Mouse (Mus musculus) kidney, adult 2 months (tissue): Measurements from ENCODE around the gene Fam107a. TPM values are rescaled to one million over a fixed set of nuclear protein-coding genes. Genes with fewer than 3 reads are reported as not detected.
A peak's percentile ranks its signal among the peaks of the same experiment; 100 is the strongest.
"Not testable (repeated sequence)": the region's sequence is repeated elsewhere in the genome, so short reads cannot be mapped to it uniquely, and the experiment has no call there.

Source experiments
- DNase-seq: peaks from one replicate; pipeline ENCODE4 v3.0.0; 2021
- H3K27ac ChIP-seq: fragments of 200-500 bp; 2 replicates; pipeline ENCODE4 v1.5.1; 2012; ENCODE audit warnings: low read depth, low read length, control low read depth, inconsistent platforms; ENCODE audit not compliant: insufficient read depth
- H3K27me3 ChIP-seq: fragments of 200-500 bp; replicated peaks from 2 replicates; pipeline ENCODE4 v1.6.1; 2012; ENCODE audit warnings: mild to moderate bottlenecking, moderate library complexity, low read length, inconsistent platforms; ENCODE audit not compliant: control insufficient read depth, insufficient read depth
- H3K36me3 ChIP-seq: fragments of 200-500 bp; 2 replicates; pipeline ENCODE4 v1.6.1; 2012; ENCODE audit warnings: mild to moderate bottlenecking, moderate library complexity, low read length, inconsistent platforms; ENCODE audit not compliant: control insufficient read depth, insufficient read depth
- H3K4me1 ChIP-seq: fragments of 200-500 bp; 2 replicates; pipeline ENCODE4 v1.6.1; 2011; ENCODE audit warnings: low read length; ENCODE audit not compliant: control insufficient read depth, insufficient read depth
- H3K4me3 ChIP-seq: fragments of 200-500 bp; 2 replicates; pipeline ENCODE4 v1.5.1; 2011; ENCODE audit warnings: mild to moderate bottlenecking, low read depth, low read length, control low read depth; ENCODE audit not compliant: insufficient read depth
- CTCF ChIP-seq: fragments of 200-500 bp; conservative IDR thresholded peaks from 2 replicates; pipeline ENCODE4 v1.5.1; 2011; ENCODE audit warnings: low read depth, mild to moderate bottlenecking, control low read depth, low read length, moderate library complexity, mixed read lengths; ENCODE audit not compliant: insufficient read depth, insufficient read length
- POLR2A ChIP-seq: fragments of 200-500 bp; IDR thresholded peaks from one replicate; pipeline ENCODE4 v1.6.1; 2011; ENCODE audit warnings: low read depth, low read length, control low read depth
- WGBS: fragments of 180-500 bp; shearing (Covaris S2); methylation state at CpG from one replicate; pipeline ENCODE4 v1.1.7; 2018; 5-methylcytosine and 5-hydroxymethylcytosine counted together
- polyA plus RNA-seq: library from polyadenylated mRNA; depleted of rRNA; stranded (reverse); fragments of >200 nt; gene quantifications from 2 replicates; pipeline ENCODE4 v1.2.3, GENCODE M21; 2012

Gene Fam107a
- polyA plus RNA-seq, 1 experiment, result 119 TPM

DNA sequence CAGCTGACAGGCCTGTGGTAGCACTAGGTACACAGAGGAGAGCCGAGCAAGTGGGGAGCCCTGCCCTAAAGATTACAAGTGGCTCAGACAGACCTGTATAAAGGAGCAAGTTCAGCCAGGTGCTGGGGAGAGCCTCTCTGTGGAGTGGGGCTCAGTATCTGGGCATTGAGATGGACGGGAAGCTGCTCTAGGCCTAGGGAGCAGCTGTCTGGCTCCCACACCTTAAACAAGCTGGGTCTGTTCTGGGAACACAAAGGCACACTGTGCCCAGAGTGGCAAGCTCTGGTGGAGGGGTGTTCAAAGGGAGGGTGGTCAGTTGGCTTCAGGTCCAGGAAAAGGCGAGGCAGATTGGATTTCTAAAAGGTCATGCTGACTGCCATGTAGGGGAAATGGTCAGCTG lies 12.8 kb downstream of the Fam107a start:
- 60% methylated on average over 3 of the region's 3 CpGs for WGBS
- DNase-seq, result no peak
- peak overlapping the region; percentile 70 for H3K27ac ChIP-seq
- H3K4me1 ChIP-seq, result peaks cover 14% of the 10 kb centered on the region
- no peaks in the 10 kb centered on the region for H3K36me3 ChIP-seq
- no peak overlapping the region for H3K4me3 ChIP-seq
- no peak for TF ChIP-seq CTCF
- no peak for TF ChIP-seq POLR2A
- no peaks in the 10 kb centered on the region for H3K27me3 ChIP-seq

DNA sequence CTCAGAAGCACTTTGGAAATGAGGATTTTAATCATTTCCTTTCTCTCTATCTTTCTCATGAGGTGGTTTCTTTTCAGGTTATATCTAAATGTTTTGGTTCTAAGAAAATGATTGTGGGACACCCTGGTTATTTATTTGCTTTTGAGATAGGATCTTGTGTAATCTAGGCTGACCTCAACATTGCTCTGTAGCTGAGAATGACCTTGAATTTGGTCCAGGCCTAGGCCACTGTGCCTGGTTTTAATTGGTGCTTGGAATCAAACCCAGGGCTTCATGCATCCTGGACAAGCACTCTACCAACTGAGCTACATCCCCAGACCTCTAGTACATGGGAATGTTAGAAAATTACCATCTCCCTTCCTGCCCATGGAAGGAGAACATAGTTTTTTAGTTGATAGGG lies 13.7 kb downstream of the Fam107a start:
- peak; percentile 64 for DNase-seq
- H3K4me3 ChIP-seq, result no peak overlapping the region
- no peaks in the 10 kb centered on the region for H3K27me3 ChIP-seq
- peak overlapping the region; percentile 40; the same call in 1 of the 2 replicates for H3K27ac ChIP-seq
- peaks cover 14% of the 10 kb centered on the region for H3K4me1 ChIP-seq
- no peak for TF ChIP-seq CTCF
- TF ChIP-seq POLR2A, result no peak
- no peaks in the 10 kb centered on the region for H3K36me3 ChIP-seq

DNA sequence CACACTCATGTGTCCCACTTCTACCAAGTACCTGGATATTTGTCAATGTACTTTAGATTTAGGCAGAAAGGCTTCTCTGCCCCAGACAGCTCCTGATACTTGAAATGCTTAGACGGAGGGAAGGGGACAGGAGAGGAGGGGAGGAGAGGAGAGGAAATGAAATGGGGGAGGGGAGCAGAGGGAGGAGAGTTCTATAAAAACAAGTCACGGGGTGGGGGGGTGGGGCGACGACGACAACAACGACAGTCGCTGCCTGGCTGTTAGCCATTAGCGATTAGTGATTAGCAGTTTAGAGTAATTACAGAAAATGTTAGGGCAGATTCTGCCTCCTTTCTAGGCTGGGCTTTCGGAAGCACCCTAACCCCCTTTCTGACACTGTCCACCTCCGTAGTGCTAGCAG lies 15.1 kb downstream of the Fam107a start:
- Histone ChIP-seq H3K27me3 (no peaks in the 10 kb centered on the region), H3K27ac (peak overlapping the region; percentile 57), H3K4me1 (peaks cover 14% of the 10 kb centered on the region), H3K36me3 (no peaks in the 10 kb centered on the region), H3K4me3 (no peak overlapping the region)
- WGBS, result 26% methylated on average over 10 of the region's 10 CpGs
- no peak for DNase-seq
- TF ChIP-seq POLR2A (no peak), CTCF (no peak)

DNA sequence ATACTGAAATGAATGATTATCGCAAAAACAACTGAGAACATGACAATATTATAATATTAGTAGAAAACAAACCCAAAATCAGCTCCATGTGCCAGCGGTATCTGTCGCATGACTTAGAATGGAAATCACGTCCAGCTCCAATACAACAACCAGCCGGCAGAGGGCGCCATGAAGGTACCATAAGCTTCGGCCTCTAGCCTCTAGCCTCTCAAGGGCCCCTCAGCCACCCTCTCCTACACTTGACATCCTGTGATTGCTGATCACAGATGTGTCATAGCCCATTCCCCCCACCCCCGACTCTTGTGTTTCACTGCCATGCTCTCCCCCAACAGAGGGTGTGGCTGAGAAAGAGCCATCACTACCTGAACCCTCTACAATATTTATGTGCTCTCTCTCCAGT lies 17.5 kb downstream of the Fam107a start:
- H3K27me3 ChIP-seq, result no peaks in the 10 kb centered on the region
- no peaks in the 10 kb centered on the region for H3K36me3 ChIP-seq
- no peak overlapping the region for H3K27ac ChIP-seq
- H3K4me1 ChIP-seq, result peaks cover 10% of the 10 kb centered on the region
- peak; percentile 72 for DNase-seq
- H3K4me3 ChIP-seq, result no peak overlapping the region
- WGBS, result 25% methylated on average over 8 of the region's 8 CpGs
- TF ChIP-seq POLR2A (no peak), CTCF (peak; percentile 75)

DNA sequence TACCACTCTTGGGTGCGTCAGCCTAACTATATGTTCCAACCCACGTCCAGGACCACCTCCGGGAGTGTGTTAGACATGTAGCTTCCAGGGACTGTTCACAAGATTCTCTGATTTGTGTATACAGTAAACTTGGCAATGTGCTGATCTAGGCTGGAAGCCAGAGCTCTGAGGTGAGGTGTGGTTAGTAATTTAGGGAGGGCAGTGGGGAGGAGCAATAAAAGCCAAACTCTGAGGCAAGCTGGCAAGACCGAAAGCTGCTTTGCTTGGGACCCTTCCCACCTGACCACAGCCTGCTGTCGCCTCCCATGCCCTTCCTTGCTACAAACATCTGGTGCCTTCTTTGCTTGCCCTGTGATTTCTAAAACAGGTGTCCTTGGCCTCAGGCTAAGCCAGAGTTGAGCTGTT lies 19.9 kb downstream of the Fam107a start:
- peak; percentile 57 for DNase-seq
- Histone ChIP-seq H3K4me1 (peaks cover 2% of the 10 kb centered on the region), H3K4me3 (no peak overlapping the region), H3K27me3 (no peaks in the 10 kb centered on the region), H3K36me3 (no peaks in the 10 kb centered on the region), H3K27ac (no peak overlapping the region)
- 56% methylated on average over 5 of the region's 5 CpGs for WGBS
- TF ChIP-seq CTCF (no peak), POLR2A (no peak)

DNA sequence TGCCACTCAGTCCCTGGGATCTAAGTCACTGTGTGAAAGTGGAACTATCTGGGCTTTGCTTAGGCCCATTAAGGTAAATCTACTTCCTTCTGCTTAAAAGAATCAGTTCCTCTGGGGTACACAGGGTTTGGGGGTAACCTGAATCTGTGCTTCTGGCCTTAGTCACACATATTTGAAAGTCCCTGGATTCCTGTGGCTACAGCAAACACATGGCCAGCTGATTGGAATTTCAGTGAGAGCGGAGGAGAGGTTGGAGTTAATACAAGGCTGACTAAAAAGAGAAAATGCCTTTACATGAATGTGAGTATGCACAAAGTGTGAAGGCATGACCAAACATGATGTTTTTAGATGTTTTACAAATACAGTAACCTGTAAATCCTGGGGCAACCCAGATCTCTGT lies 23.6 kb downstream of the Fam107a start:
- no peak overlapping the region for H3K27ac ChIP-seq
- H3K4me3 ChIP-seq, result no peak overlapping the region
- H3K27me3 ChIP-seq, result no peaks in the 10 kb centered on the region
- 89% methylated on average over 1 of the region's 1 CpGs for WGBS
- no peaks in the 10 kb centered on the region for H3K4me1 ChIP-seq
- no peak for DNase-seq
- no peaks in the 10 kb centered on the region for H3K36me3 ChIP-seq
- TF ChIP-seq CTCF (no peak), POLR2A (no peak)

DNA sequence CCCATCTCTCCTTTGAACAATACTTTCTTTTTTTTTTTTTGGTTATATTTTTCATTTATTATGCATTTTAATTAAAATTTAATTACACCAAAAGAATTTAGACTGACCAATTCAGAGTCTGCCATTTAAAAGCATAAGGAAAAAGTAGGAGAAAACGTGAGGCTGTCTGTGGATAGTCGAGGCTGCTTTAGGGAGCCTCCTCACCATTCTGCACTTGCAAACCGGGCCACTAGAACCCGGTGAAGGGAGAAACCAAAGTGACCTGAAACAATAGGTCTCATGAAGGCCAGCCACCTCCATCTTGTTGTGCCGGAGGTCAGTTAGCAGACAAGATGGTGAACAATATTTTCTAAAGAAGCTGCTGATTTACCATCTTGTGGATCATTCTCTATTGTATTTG lies 31.2 kb downstream of the Fam107a start:
- not testable (repeated sequence) for H3K36me3 ChIP-seq, H3K4me3 ChIP-seq, H3K27me3 ChIP-seq, H3K27ac ChIP-seq
- H3K4me1 ChIP-seq, result peaks cover 11% of the 10 kb centered on the region; the same call in 1 of the 2 replicates
- peak; percentile 77 for DNase-seq
- WGBS, result 84% methylated on average over 5 of the region's 5 CpGs

DNA sequence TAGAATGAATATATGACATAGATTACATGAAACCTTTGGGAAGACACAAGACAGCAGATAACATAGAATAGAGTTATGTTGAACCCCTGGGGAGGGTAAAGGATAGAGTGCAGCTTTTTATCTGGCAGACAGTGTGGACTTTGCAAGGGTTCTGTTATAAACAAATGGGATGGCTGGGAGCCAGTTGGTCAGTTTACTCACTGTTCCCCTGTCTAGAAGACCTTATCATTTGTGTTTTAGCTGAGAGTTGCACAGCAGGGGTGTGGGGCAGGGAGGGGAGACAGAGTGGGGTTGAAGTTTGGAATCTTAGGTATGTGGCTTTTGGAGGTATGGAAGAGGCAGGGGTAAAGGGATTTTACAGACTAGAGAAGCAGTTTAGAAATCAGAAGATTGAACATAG lies 34.0 kb downstream of the Fam107a start:
- H3K27me3 ChIP-seq, result no peaks in the 10 kb centered on the region
- no peak for DNase-seq
- TF ChIP-seq POLR2A, result no peak
- TF ChIP-seq CTCF, result no peak
- no peak overlapping the region for H3K4me3 ChIP-seq
- no peaks in the 10 kb centered on the region for H3K36me3 ChIP-seq
- H3K4me1 ChIP-seq, result peaks cover 11% of the 10 kb centered on the region; the same call in 1 of the 2 replicates
- no peak overlapping the region for H3K27ac ChIP-seq

DNA sequence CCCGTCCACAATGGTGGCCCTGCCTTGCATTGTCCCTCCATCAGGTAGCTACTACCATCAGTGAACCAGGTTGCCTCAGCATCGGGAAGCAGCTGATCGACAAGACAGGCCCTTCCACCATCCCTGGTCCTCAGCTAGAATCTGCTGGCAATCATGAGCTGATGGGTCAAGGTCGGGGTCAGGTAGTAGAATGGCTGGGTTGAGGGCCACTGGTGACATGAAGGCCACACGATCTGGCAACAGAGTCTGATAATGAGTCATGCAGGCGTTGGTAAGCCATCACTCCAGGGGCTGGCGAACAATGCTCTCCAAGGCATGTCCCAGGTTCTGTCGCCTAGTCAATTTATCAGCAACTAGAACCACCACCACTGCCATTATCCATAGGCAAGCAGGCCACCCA lies 46.5 kb downstream of the Fam107a start:
- H3K36me3 ChIP-seq, DNase-seq, H3K27ac ChIP-seq, H3K4me3 ChIP-seq, H3K4me1 ChIP-seq, H3K27me3 ChIP-seq: not testable (repeated sequence)
- 91% methylated on average over 8 of the region's 8 CpGs for WGBS
